Mouse (Mus musculus) lung, adult 2 months (tissue): ENCODE data around the gene Git1.
A peak's percentile ranks its signal among the peaks of the same experiment; 100 is the strongest.

Experiments
- CTCF ChIP-seq: fragments of 200-500 bp; IDR thresholded peaks from 2 replicates; pipeline ENCODE4 v1.5.1; 2011; ENCODE audit warnings: mild to moderate bottlenecking, low read length, control low read depth; ENCODE audit not compliant: insufficient read depth
- POLR2A ChIP-seq: fragments of 200-500 bp; IDR thresholded peaks from 2 replicates; pipeline ENCODE4 v1.6.1; 2011; ENCODE audit warnings: low read depth, mild to moderate bottlenecking, control low read depth, low read length, borderline replicate concordance; ENCODE audit errors: extremely low read depth

DNA sequence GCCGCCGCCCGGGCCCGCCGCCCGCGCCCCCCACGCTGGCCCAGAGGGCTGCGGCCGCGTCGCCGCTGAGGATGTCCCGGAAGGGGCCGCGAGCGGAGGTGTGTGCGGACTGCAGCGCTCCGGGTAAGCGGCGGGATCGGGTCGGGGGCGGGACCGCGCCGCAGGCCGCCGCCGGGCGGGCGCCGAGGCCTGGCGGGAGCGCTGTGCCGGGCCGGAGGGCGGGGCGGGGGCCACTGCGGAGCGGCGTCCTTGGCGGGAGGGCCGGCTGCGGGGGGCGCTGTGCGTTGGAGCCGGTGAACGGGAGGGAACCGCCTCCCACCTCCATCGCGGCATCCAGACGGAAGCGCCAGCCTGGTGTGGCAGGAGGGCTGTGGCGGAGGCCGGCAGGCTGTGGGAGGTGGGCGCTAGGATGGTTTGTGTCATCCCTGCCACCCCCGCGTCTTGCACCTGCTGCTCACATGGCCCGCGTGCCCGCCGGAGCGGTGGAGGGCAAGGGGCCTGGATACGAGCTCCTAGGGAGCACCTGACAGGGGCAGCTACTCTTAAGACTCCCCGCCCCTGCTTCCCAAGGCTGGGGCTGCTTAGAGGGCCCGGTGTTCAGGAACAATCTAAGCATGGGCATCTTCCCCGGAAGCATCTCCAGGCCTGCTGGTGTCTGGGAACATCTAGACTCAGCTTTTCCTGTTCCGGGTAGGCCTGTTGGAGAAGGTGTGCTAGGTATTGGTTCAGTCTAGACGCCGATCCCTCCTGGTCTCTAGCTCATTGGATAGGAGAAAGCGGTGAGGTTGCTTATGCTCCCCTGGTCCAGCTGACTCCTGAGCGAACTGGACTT is at the start of gene Git1:
- TF ChIP-seq CTCF (no peak), POLR2A (0 out of 2 replicates have a peak, but pooled peaks have one; percentile 30)
